In genomic region chr9:48728083-48728730, GRCm38 (mm10) we compare ENCODE assay signal across 14 mouse cellular contexts.
DNase-seq lines count a peak whose midpoint lies in the region; ATAC-seq and TF ChIP-seq lines count a peak whose summit lies in the region.
"Had no signal": no experiment of that assay in that cellular context is flagged by ENCODE, and none has a peak within 500 bp of the region (broad histone marks: within the 10 kb centered on the region; RNA-seq: fewer than 3 reads in every experiment).

No protein-coding gene starts in this region.

- intact Hi-C loops in left cerebral cortex, adult 2 months (cut with DNase I), result no loop called here
- intact Hi-C loops in left cerebral cortex, postnatal 10 days (cut with DNase I), result no loop called here

- ATAC-seq in forebrain, embryonic 16.5 days, result no peak
- no peak for ATAC-seq in forebrain, embryonic 14.5 days
- ATAC-seq: hindbrain, embryonic 16.5 days had no signal

- H3K4me2 ChIP-seq in forebrain, embryonic 16.5 days (ENCODE audit: low read length), result no peak overlapping the region
- no peak overlapping the region for H3K4me2 ChIP-seq in forebrain, embryonic 14.5 days (ENCODE audit: low read length)
- H3K4me2 ChIP-seq: lung, embryonic 14.5 days had no signal

- H3K27ac ChIP-seq in forebrain, embryonic 16.5 days (ENCODE audit: low read length), result no peak overlapping the region
- H3K27ac ChIP-seq in forebrain, embryonic 14.5 days (ENCODE audit: low read depth, low read length), result no peak overlapping the region
- H3K27ac ChIP-seq in left cerebral cortex, adult 2 months, result peak overlapping the region; percentile 59

- no peaks in the 10 kb centered on the region for H3K36me3 ChIP-seq in forebrain, embryonic 16.5 days (ENCODE audit: control insufficient read depth, insufficient read depth)
- no peaks in the 10 kb centered on the region for H3K36me3 ChIP-seq in forebrain, embryonic 14.5 days (ENCODE audit: control insufficient read depth, insufficient read depth, low read length)

- no peak for TF ChIP-seq CTCF in left cerebral cortex, adult 2 months (IDR thresholded peaks at IDR 0.05)

- H3K4me1 ChIP-seq in forebrain, embryonic 16.5 days (replicated peaks; ENCODE audit: control insufficient read depth, insufficient read depth, low read length), result peaks cover 53% of the 10 kb centered on the region
- peaks cover 33% of the 10 kb centered on the region for H3K4me1 ChIP-seq in forebrain, embryonic 14.5 days (ENCODE audit: control insufficient read depth, insufficient read depth, low read length)

- 0 out of 2 replicates have a peak overlapping the region, but pooled peaks have one; percentile 11 for H3K9ac ChIP-seq in forebrain, embryonic 16.5 days (replicated peaks; ENCODE audit: low read depth, low read length)
- H3K9ac ChIP-seq in forebrain, embryonic 14.5 days (ENCODE audit: low read length), result no peak overlapping the region
- H3K9ac ChIP-seq: lung, embryonic 14.5 days had no signal

- 21% methylated on average over 10 of the region's 10 CpGs for WGBS in forebrain, embryonic 16.5 days
- WGBS in forebrain, embryonic 14.5 days, result 29% methylated on average over 10 of the region's 10 CpGs

- H3K27me3 ChIP-seq in forebrain, embryonic 16.5 days (replicated peaks; ENCODE audit: control insufficient read depth, insufficient read depth, low read length), result peaks cover 3% of the 10 kb centered on the region
- 0 out of 2 replicates have a peak, but pooled peaks cover 5% of the 10 kb centered on the region for H3K27me3 ChIP-seq in forebrain, embryonic 14.5 days (replicated peaks; ENCODE audit: control insufficient read depth, insufficient read depth, low read length)

- no peak for DNase-seq in forebrain, embryonic 14.5 days (ENCODE audit: low spot score)
- no peak for DNase-seq in left cerebral cortex, adult 2 months (ENCODE audit: extremely low spot score in 1 of 2, low spot score in 2 of 2)
- DNase-seq in left cerebral cortex, postnatal 10 days (ENCODE audit: extremely low spot score in 1 of 2, low spot score in 2 of 2), result no peak
- DNase-seq in forelimb bud, embryonic 11.5 days (ENCODE audit: low read depth, low spot score), result peak; percentile 61
- peak; percentile 41 for DNase-seq in retina, embryonic 14.5 days (ENCODE audit: low spot score)
- no peak for DNase-seq in kidney, postnatal 14 days
- DNase-seq in right cerebral cortex, postnatal 25 days, result no peak
- DNase-seq: adrenal gland, postnatal 10 days; cerebellum, postnatal 25 days; gastrocnemius, postnatal 14 days; kidney, adult 9 months; lung, embryonic 14.5 days had no signal

- H3K9me3 ChIP-seq in forebrain, embryonic 16.5 days (ENCODE audit: control insufficient read depth, low read length), result no peaks in the 10 kb centered on the region
- H3K9me3 ChIP-seq in forebrain, embryonic 14.5 days (replicated peaks; ENCODE audit: control insufficient read depth, low read length), result no peaks in the 10 kb centered on the region

- H3K4me3 ChIP-seq in forebrain, embryonic 16.5 days (replicated peaks; ENCODE audit: low read length), result no peak overlapping the region
- H3K4me3 ChIP-seq in forebrain, embryonic 14.5 days (ENCODE audit: low read depth, low read length), result no peak overlapping the region
- no peak overlapping the region for H3K4me3 ChIP-seq in left cerebral cortex, adult 2 months

Comparison
In these comparisons a context has a peak if more than half of its experiments do, and no peak if none do; other contexts are left out.
1. DNase-seq: peak in forelimb bud, embryonic 11.5 days (single experiment) and retina, embryonic 14.5 days (single experiment); none in forebrain, embryonic 14.5 days (single experiment), left cerebral cortex, adult 2 months (0 of 2), left cerebral cortex, postnatal 10 days (0 of 2), kidney, postnatal 14 days (single experiment) and right cerebral cortex, postnatal 25 days (single experiment).